Mouse (Mus musculus): ENCODE data around the gene Bco2. TPM values are rescaled to one million over a fixed set of nuclear protein-coding genes. Genes with fewer than 3 reads are reported as not detected.

Bco2 gene
- polyA plus RNA-seq, 1 experiment: 0.38 TPM

GRCm38 (mm10) chr9:50596973-50597372, 42.0 kb upstream of the Bco2 start:
- Histone ChIP-seq H3K4me3 (ENCODE audit: control insufficient read depth, insufficient read depth, low read length) (no peak overlapping the region), H3K4me1 (replicated peaks; ENCODE audit: control insufficient read depth, insufficient read depth, low read length) (peaks cover under 1% of the 10 kb centered on the region; the same call in 1 of the 2 replicates), H3K27me3 (ENCODE audit: control insufficient read depth, insufficient read depth, low read length) (no peaks in the 10 kb centered on the region), H3K27ac (ENCODE audit: control insufficient read depth, insufficient read depth, low read length) (no peak overlapping the region), H3K36me3 (ENCODE audit: control insufficient read depth, insufficient read depth, low read length) (peaks cover 36% of the 10 kb centered on the region)
- TF ChIP-seq POLR2A (IDR thresholded peaks at IDR 0.05; ENCODE audit: control insufficient read depth, extremely low read depth, insufficient read depth, low read length, poor library complexity): no peak
- TF ChIP-seq CTCF (IDR thresholded peaks at IDR 0.05; ENCODE audit: borderline replicate concordance, control insufficient read depth, extremely low read depth, insufficient read depth, low read length, poor library complexity): no peak
- DNase-seq: no peak
- 96% methylated on average over 8 of the region's 8 CpGs for WGBS

- 91% methylated on average over 12 of the region's 12 CpGs for WGBS
- DNase-seq: no peak
- Histone ChIP-seq H3K4me1 (replicated peaks; ENCODE audit: control insufficient read depth, insufficient read depth, low read length) (peaks cover 4% of the 10 kb centered on the region), H3K27me3 (ENCODE audit: control insufficient read depth, insufficient read depth, low read length) (no peaks in the 10 kb centered on the region), H3K4me3 (ENCODE audit: control insufficient read depth, insufficient read depth, low read length) (no peak overlapping the region), H3K27ac (ENCODE audit: control insufficient read depth, insufficient read depth, low read length) (no peak overlapping the region), H3K36me3 (ENCODE audit: control insufficient read depth, insufficient read depth, low read length) (peaks cover 33% of the 10 kb centered on the region)
- TF ChIP-seq POLR2A (IDR thresholded peaks at IDR 0.05; ENCODE audit: control insufficient read depth, extremely low read depth, insufficient read depth, low read length, poor library complexity): no peak
- no peak for TF ChIP-seq CTCF (IDR thresholded peaks at IDR 0.05; ENCODE audit: borderline replicate concordance, control insufficient read depth, extremely low read depth, insufficient read depth, low read length, poor library complexity)
These were observed 39.9 kb upstream of the Bco2 start for GRCm38 (mm10) chr9:50594794-50595417.

GRCm38 (mm10) chr9:50593544-50593943, 38.6 kb upstream of the Bco2 start:
- H3K36me3 ChIP-seq (ENCODE audit: control insufficient read depth, insufficient read depth, low read length): peaks cover 23% of the 10 kb centered on the region
- no peak for TF ChIP-seq CTCF (IDR thresholded peaks at IDR 0.05; ENCODE audit: borderline replicate concordance, control insufficient read depth, extremely low read depth, insufficient read depth, low read length, poor library complexity)
- TF ChIP-seq POLR2A (IDR thresholded peaks at IDR 0.05; ENCODE audit: control insufficient read depth, extremely low read depth, insufficient read depth, low read length, poor library complexity): no peak
- 73% methylated on average over 3 of the region's 3 CpGs for WGBS
- H3K27ac ChIP-seq (ENCODE audit: control insufficient read depth, insufficient read depth, low read length): no peak overlapping the region
- peaks cover 4% of the 10 kb centered on the region for H3K4me1 ChIP-seq (replicated peaks; ENCODE audit: control insufficient read depth, insufficient read depth, low read length)
- H3K4me3 ChIP-seq (ENCODE audit: control insufficient read depth, insufficient read depth, low read length): no peak overlapping the region
- peak; percentile 45 for DNase-seq
- no peaks in the 10 kb centered on the region for H3K27me3 ChIP-seq (ENCODE audit: control insufficient read depth, insufficient read depth, low read length)

GRCm38 (mm10) chr9:50592955-50593354, 38.0 kb upstream of the Bco2 start:
- DNase-seq: no peak
- Histone ChIP-seq H3K27ac (ENCODE audit: control insufficient read depth, insufficient read depth, low read length) (no peak overlapping the region), H3K36me3 (ENCODE audit: control insufficient read depth, insufficient read depth, low read length) (peaks cover 17% of the 10 kb centered on the region), H3K4me3 (ENCODE audit: control insufficient read depth, insufficient read depth, low read length) (no peak overlapping the region), H3K27me3 (ENCODE audit: control insufficient read depth, insufficient read depth, low read length) (no peaks in the 10 kb centered on the region), H3K4me1 (replicated peaks; ENCODE audit: control insufficient read depth, insufficient read depth, low read length) (peaks cover 4% of the 10 kb centered on the region)
- WGBS: 94% methylated on average over 9 of the region's 9 CpGs
- no peak for TF ChIP-seq POLR2A (IDR thresholded peaks at IDR 0.05; ENCODE audit: control insufficient read depth, extremely low read depth, insufficient read depth, low read length, poor library complexity)

- no peak overlapping the region for H3K27ac ChIP-seq (ENCODE audit: control insufficient read depth, insufficient read depth, low read length)
- TF ChIP-seq POLR2A (IDR thresholded peaks at IDR 0.05; ENCODE audit: control insufficient read depth, extremely low read depth, insufficient read depth, low read length, poor library complexity) (no peak), CTCF (IDR thresholded peaks at IDR 0.05; ENCODE audit: borderline replicate concordance, control insufficient read depth, extremely low read depth, insufficient read depth, low read length, poor library complexity) (no peak)
- no peaks in the 10 kb centered on the region; the same call in 1 of the 2 replicates for H3K36me3 ChIP-seq (ENCODE audit: control insufficient read depth, insufficient read depth, low read length)
- no peak for DNase-seq
- peaks cover 4% of the 10 kb centered on the region for H3K4me1 ChIP-seq (replicated peaks; ENCODE audit: control insufficient read depth, insufficient read depth, low read length)
- H3K4me3 ChIP-seq (ENCODE audit: control insufficient read depth, insufficient read depth, low read length): no peak overlapping the region
- WGBS: 50% methylated on average over 10 of the region's 10 CpGs
- H3K27me3 ChIP-seq (ENCODE audit: control insufficient read depth, insufficient read depth, low read length): no peaks in the 10 kb centered on the region
These were observed 36.0 kb upstream of the Bco2 start for GRCm38 (mm10) chr9:50590856-50591518.

GRCm38 (mm10) chr9:50586955-50587354, 32.0 kb upstream of the Bco2 start:
- DNase-seq: no peak
- H3K4me3 ChIP-seq (ENCODE audit: control insufficient read depth, insufficient read depth, low read length): no peak overlapping the region
- no peaks in the 10 kb centered on the region for H3K36me3 ChIP-seq (ENCODE audit: control insufficient read depth, insufficient read depth, low read length)
- H3K27me3 ChIP-seq (ENCODE audit: control insufficient read depth, insufficient read depth, low read length): no peaks in the 10 kb centered on the region
- H3K27ac ChIP-seq (ENCODE audit: control insufficient read depth, insufficient read depth, low read length): no peak overlapping the region
- TF ChIP-seq POLR2A (IDR thresholded peaks at IDR 0.05; ENCODE audit: control insufficient read depth, extremely low read depth, insufficient read depth, low read length, poor library complexity) (no peak), CTCF (IDR thresholded peaks at IDR 0.05; ENCODE audit: borderline replicate concordance, control insufficient read depth, extremely low read depth, insufficient read depth, low read length, poor library complexity) (no peak)
- WGBS: 90% methylated on average over 4 of the region's 4 CpGs
- peaks cover 4% of the 10 kb centered on the region for H3K4me1 ChIP-seq (replicated peaks; ENCODE audit: control insufficient read depth, insufficient read depth, low read length)
